Mouse (Mus musculus): ENCODE measurements around the gene Itga3.

- TF ChIP-seq TBP (IDR thresholded peaks at IDR 0.05; ENCODE audit: low read depth, low read length) (no peak), SMC3 (IDR thresholded peaks at IDR 0.05; ENCODE audit: low read depth, low read length) (no peak)
Observed at GRCm38 (mm10) chr11:95088286-95088685, 11.7 kb upstream of the Itga3 start.

All from MEL (cell line).